ENCODE assay signal across 18 mouse cellular contexts in the genomic region with DNA sequence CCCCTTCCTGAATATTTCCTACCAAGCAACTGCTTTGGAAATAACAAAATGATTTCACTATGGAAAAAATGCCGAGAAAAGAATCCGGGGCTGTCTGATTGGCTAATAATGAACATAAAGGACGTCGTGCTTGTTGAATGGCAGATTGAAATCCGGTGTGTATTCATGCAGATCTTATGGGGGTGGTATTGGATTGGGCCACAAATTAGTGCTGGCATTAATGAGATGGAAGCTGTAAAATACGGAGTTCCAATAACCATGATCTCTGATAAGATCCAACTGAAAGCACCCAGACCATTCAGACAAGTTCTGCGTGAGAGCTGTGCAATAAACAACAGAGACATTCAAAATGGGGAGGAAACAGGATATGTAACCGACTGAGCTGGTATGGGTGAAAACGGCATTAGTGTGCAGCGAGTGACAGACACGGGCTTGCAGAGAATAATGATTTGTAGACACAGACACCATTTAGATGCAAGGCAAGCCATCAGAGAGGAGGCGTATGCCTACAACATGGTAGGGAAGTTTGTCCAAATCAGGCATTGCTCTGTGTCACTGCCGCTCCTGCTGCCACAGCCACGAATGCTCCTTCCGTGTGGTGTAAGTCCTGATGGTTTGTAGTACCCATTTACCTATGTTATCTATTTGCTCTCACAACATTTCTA. TPM values are rescaled to one million over a fixed set of nuclear protein-coding genes. Genes with fewer than 3 reads are reported as not detected.
A peak's percentile ranks its signal among the peaks of the same experiment; 100 is the strongest.
DNase-seq lines count a peak whose midpoint lies in the region; ATAC-seq and TF ChIP-seq lines count a peak whose summit lies in the region.
"Had no signal": no experiment of that assay in that cellular context is flagged by ENCODE, and none has a peak within 500 bp of the region (broad histone marks: within the 10 kb centered on the region; RNA-seq: fewer than 3 reads in every experiment).

No protein-coding gene starts in this region.

- H3K9me3 ChIP-seq in hindbrain, embryonic 12.5 days (replicated peaks): no peaks in the 10 kb centered on the region
- H3K9me3 ChIP-seq in hindbrain, embryonic 10.5 days: no peaks in the 10 kb centered on the region
- H3K9me3 ChIP-seq in neural tube, embryonic 12.5 days: no peaks in the 10 kb centered on the region
- H3K9me3 ChIP-seq in hindbrain, postnatal 0 days (ENCODE audit: low read length): no peaks in the 10 kb centered on the region
- H3K9me3 ChIP-seq in neural tube, embryonic 15.5 days (replicated peaks): no peaks in the 10 kb centered on the region
- H3K9me3 ChIP-seq: heart, embryonic 15.5 days had no signal

- H3K4me2 ChIP-seq in hindbrain, embryonic 12.5 days (replicated peaks): no peak overlapping the region
- no peak overlapping the region for H3K4me2 ChIP-seq in neural tube, embryonic 12.5 days (replicated peaks)
- peak overlapping the region; percentile 10; the same call in 1 of the 2 replicates for H3K4me2 ChIP-seq in hindbrain, postnatal 0 days (ENCODE audit: low read depth, low read length)
- peak overlapping the region; percentile 5; the same call in 1 of the 2 replicates for H3K4me2 ChIP-seq in neural tube, embryonic 15.5 days
- H3K4me2 ChIP-seq: heart, embryonic 15.5 days had no signal

- 71% methylated on average over 15 of the region's 15 CpGs for WGBS in hindbrain, embryonic 12.5 days
- 88% methylated on average over 15 of the region's 15 CpGs for WGBS in hindbrain, embryonic 10.5 days
- 76% methylated on average over 15 of the region's 15 CpGs for WGBS in neural tube, embryonic 12.5 days
- WGBS in hindbrain, postnatal 0 days: 58% methylated on average over 15 of the region's 15 CpGs
- 50% methylated on average over 15 of the region's 15 CpGs for WGBS in neural tube, embryonic 15.5 days

- no peak for DNase-seq in hindbrain, embryonic 10.5 days (ENCODE audit: low spot score)
- DNase-seq in neural tube, embryonic 10.5 days (ENCODE audit: extremely low spot score, low spot score): no peak
- DNase-seq in hindbrain, postnatal 0 days (ENCODE audit: low spot score): no peak
- no peak for DNase-seq in urinary bladder, postnatal 4 days (ENCODE audit: low spot score in 2 of 2)
- no peak for DNase-seq in cerebellum, adult 11 months
- DNase-seq: adrenal gland, postnatal 10 days; B cell, adult 2 months; cerebellum, postnatal 36 days; gastrocnemius, postnatal 25 days; kidney, postnatal 25 days; liver; lung, adult 2 months; thymus, postnatal 4 days had no signal

- no peak for TF ChIP-seq CTCF in hindbrain, postnatal 0 days (IDR thresholded peaks at IDR 0.05; ENCODE audit: low read depth)

- H3K9ac ChIP-seq in hindbrain, embryonic 12.5 days: no peak overlapping the region
- H3K9ac ChIP-seq in neural tube, embryonic 12.5 days: no peak overlapping the region
- no peak overlapping the region for H3K9ac ChIP-seq in hindbrain, postnatal 0 days (replicated peaks; ENCODE audit: low read length)
- no peak overlapping the region for H3K9ac ChIP-seq in neural tube, embryonic 15.5 days (replicated peaks)
- H3K9ac ChIP-seq: heart, embryonic 15.5 days had no signal

- H3K27me3 ChIP-seq in hindbrain, embryonic 12.5 days: no peaks in the 10 kb centered on the region
- no peaks in the 10 kb centered on the region for H3K27me3 ChIP-seq in hindbrain, embryonic 10.5 days (ENCODE audit: insufficient read depth, poor library complexity, severe bottlenecking)
- H3K27me3 ChIP-seq in neural tube, embryonic 12.5 days (replicated peaks): no peaks in the 10 kb centered on the region
- H3K27me3 ChIP-seq in hindbrain, postnatal 0 days (ENCODE audit: insufficient read depth, low read length): no peaks in the 10 kb centered on the region
- H3K27me3 ChIP-seq in neural tube, embryonic 15.5 days (replicated peaks): no peaks in the 10 kb centered on the region
- H3K27me3 ChIP-seq: heart, embryonic 15.5 days had no signal

- H3K4me1 ChIP-seq in hindbrain, embryonic 12.5 days: 0 out of 2 replicates have a peak, but pooled peaks cover 4% of the 10 kb centered on the region
- no peaks in the 10 kb centered on the region for H3K4me1 ChIP-seq in hindbrain, embryonic 10.5 days (replicated peaks)
- H3K4me1 ChIP-seq in neural tube, embryonic 12.5 days: no peaks in the 10 kb centered on the region
- H3K4me1 ChIP-seq in hindbrain, postnatal 0 days (ENCODE audit: insufficient read depth, low read length): no peaks in the 10 kb centered on the region
- H3K4me1 ChIP-seq in neural tube, embryonic 15.5 days: peaks cover 17% of the 10 kb centered on the region; the same call in 1 of the 2 replicates
- H3K4me1 ChIP-seq: heart, embryonic 15.5 days had no signal

- H3K27ac ChIP-seq in hindbrain, embryonic 12.5 days: no peak overlapping the region
- no peak overlapping the region for H3K27ac ChIP-seq in hindbrain, embryonic 10.5 days
- no peak overlapping the region for H3K27ac ChIP-seq in neural tube, embryonic 12.5 days
- H3K27ac ChIP-seq in hindbrain, postnatal 0 days: no peak overlapping the region
- H3K27ac ChIP-seq in neural tube, embryonic 15.5 days (replicated peaks): no peak overlapping the region
- H3K27ac ChIP-seq: heart, embryonic 15.5 days had no signal

- H3K36me3 ChIP-seq in hindbrain, embryonic 12.5 days: no peaks in the 10 kb centered on the region
- H3K36me3 ChIP-seq in hindbrain, embryonic 10.5 days: no peaks in the 10 kb centered on the region
- no peaks in the 10 kb centered on the region for H3K36me3 ChIP-seq in neural tube, embryonic 12.5 days
- no peaks in the 10 kb centered on the region for H3K36me3 ChIP-seq in hindbrain, postnatal 0 days (ENCODE audit: insufficient read depth, low read length)
- no peaks in the 10 kb centered on the region for H3K36me3 ChIP-seq in neural tube, embryonic 15.5 days
- H3K36me3 ChIP-seq: heart, embryonic 15.5 days had no signal

- 0 out of 2 replicates have a peak, but pooled peaks have one; percentile 26 for ATAC-seq in hindbrain, embryonic 12.5 days (ENCODE audit: low FRiP score)
- 0 out of 2 replicates have a peak, but pooled peaks have one; percentile 49 for ATAC-seq in neural tube, embryonic 12.5 days (ENCODE audit: low FRiP score, low read depth)
- ATAC-seq in hindbrain, postnatal 0 days: peak; percentile 76
- no peak for ATAC-seq in neural tube, embryonic 15.5 days (ENCODE audit: low FRiP score)
- ATAC-seq: inflammation-experienced regulatory T-cells, adult 6 months had no signal

- H3K4me3 ChIP-seq in hindbrain, embryonic 12.5 days: no peak overlapping the region
- H3K4me3 ChIP-seq in hindbrain, embryonic 10.5 days: no peak overlapping the region
- H3K4me3 ChIP-seq in neural tube, embryonic 12.5 days: no peak overlapping the region
- no peak overlapping the region for H3K4me3 ChIP-seq in hindbrain, postnatal 0 days (ENCODE audit: low read length)
- H3K4me3 ChIP-seq in neural tube, embryonic 15.5 days (replicated peaks): no peak overlapping the region
- H3K4me3 ChIP-seq: heart, embryonic 15.5 days had no signal

RNA-seq across cellular contexts. Expression of a gene that starts 38.9 kb away (rescaled TPM):
- polyA plus RNA-seq in hindbrain, embryonic 12.5 days (2016; fragmentation: Nextera tagmentation; extraction: Ambion mirVana): 9.6 and 10.3 TPM in 2 replicates
- polyA plus RNA-seq in hindbrain, embryonic 10.5 days (2016; fragmentation: Nextera tagmentation; extraction: Ambion mirVana): 8.7 and 12.8 TPM in 2 replicates
- polyA plus RNA-seq in neural tube, embryonic 12.5 days (2016; fragmentation: Nextera tagmentation; extraction: Ambion mirVana): 10.6 and 10.9 TPM in 2 replicates
- total RNA-seq in hindbrain, postnatal 0 days (2014; rRNA removed): 12.1 and 12.8 TPM in 2 replicates
- polyA plus RNA-seq in hindbrain, postnatal 0 days (2015; fragmentation: Nextera tagmentation; extraction: Ambion mirVana): 8.1 and 8.5 TPM in 2 replicates
- 10.4 and 12.1 TPM in 2 replicates for polyA plus RNA-seq in neural tube, embryonic 15.5 days (2015; fragmentation: Nextera tagmentation; extraction: Ambion mirVana)

Comparison
In these comparisons a context has a peak if more than half of its experiments do, and no peak if none do; other contexts are left out.
1. H3K4me2 ChIP-seq: peak in hindbrain, postnatal 0 days (single experiment) and neural tube, embryonic 15.5 days (single experiment); none in hindbrain, embryonic 12.5 days (single experiment) and neural tube, embryonic 12.5 days (single experiment).